Mouse (Mus musculus) large intestine, adult 2 months (tissue): Measurements from ENCODE around the gene Acbd4. TPM values are rescaled to one million over a fixed set of nuclear protein-coding genes. Genes with fewer than 3 reads are reported as not detected.

Experiments
- DNase-seq: peaks from one replicate; pipeline ENCODE4 v3.0.0-alpha.2; 2012; ENCODE audit warnings: low read depth, low spot score
- WGBS: fragments of 180-500 bp; shearing (Covaris S2); methylation state at CpG from one replicate; pipeline ENCODE4 v1.1.7; 2018; 5-methylcytosine and 5-hydroxymethylcytosine counted together
- polyA plus RNA-seq: library from polyadenylated mRNA; depleted of rRNA; stranded (reverse); fragments of >200 nt; gene quantifications from 2 replicates; pipeline ENCODE4 v1.2.3, GENCODE M21; 2012

Gene Acbd4
- polyA plus RNA-seq, 1 experiment, result 71.3 TPM

- WGBS, result 22% methylated on average over 43 of the region's 43 CpGs
These were observed 21.0 kb upstream of the Acbd4 start for GRCm38 (mm10) chr11:103080323-103081091.

DNA sequence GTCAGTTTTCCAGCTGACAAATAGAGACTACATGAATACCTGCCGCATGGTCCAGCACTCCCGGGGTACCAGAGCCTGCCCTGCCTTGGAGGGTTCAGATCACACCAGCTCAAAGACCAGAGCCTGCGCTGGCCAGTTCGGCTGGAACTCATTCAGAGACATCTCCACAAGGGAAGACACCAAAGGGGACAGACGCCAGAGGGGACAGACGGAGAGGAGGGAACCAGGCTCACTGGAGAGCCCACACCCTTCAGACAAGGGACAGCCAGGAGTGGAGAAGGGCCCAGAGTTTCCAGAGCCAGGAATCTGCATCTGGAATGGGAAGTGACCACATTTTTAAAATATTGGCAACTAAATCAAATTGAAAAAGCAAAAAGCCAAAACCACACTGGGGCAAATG, 19.9 kb upstream of the Acbd4 start:
- DNase-seq, result no peak
- WGBS, result 79% methylated on average over 6 of the region's 6 CpGs

More at GRCm38 (mm10) chr11:103080323-103081091, 21.0 kb upstream of the Acbd4 start:
- no peak for DNase-seq

DNA sequence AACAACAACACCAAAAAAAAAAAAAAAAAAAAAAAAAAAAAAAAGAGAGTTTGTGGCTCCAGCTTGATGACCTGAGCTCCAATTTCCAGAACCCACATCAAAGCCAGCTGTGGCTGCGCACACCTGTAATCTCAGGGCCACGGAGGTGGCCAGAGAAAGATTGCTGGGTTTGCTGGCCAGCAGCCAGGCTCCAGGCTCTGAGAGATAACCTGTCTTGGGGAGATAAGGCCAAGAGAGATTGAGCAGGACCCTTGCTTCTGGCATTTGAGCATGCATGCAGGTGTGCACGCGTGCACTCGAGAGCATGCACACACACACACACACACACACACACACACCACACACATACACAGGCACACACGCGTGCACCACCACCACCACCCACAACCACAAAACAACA, 8.2 kb upstream of the Acbd4 start:
- DNase-seq, result no peak
- 53% methylated on average over 7 of the region's 7 CpGs for WGBS

DNA sequence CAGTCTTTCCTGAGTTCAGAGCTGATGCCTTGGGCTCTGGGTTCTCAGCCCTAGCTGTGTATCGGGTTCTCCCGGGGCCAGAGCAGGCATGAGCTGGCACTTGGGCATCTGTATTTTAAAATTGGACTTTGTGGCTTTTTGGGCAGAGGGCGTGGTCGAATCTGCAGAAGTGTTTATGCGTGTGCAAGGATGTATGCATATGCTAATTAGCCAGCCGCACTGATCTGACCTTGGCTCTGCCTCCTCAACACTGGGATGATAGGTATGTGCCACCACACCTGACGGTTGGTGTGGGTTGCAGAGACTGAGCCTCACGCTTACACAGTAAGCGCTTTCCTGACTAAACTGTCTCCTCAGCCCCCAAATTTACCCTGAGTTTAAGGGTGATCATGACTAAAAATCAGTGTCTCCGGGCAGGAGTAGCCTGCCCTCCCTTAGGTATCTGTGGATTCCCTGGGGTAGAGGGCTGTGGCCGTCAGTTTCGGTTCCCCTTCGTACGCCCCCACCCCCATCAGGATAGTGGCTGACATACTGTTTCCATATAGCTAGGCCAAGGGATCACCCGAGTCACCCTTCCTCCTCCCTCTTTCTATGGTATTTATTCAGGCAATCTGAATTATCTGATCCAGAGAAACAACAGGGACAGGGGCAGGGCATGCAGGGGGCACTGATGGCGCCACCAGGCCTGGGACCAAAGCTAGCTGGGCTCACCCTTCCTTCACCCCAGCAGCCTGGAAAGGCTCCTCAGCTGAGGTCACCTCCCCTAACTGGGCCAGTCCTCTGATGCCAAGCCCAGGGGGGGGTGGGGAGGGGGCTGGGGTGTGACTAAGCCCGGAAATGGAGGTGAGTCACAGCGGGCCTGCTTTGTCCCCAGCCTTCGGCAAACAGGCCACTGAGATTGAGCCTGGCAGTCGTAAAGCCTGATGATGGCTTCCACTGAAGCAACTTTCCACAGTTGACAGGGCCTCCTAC, 7.3 kb upstream of the Acbd4 start:
- no peak for DNase-seq
- 29% methylated on average over 20 of the region's 20 CpGs for WGBS

GRCm38 (mm10) chr11:103095107-103095670, 6.3 kb upstream of the Acbd4 start:
- DNase-seq, result no peak
- 69% methylated on average over 9 of the region's 9 CpGs for WGBS

DNA sequence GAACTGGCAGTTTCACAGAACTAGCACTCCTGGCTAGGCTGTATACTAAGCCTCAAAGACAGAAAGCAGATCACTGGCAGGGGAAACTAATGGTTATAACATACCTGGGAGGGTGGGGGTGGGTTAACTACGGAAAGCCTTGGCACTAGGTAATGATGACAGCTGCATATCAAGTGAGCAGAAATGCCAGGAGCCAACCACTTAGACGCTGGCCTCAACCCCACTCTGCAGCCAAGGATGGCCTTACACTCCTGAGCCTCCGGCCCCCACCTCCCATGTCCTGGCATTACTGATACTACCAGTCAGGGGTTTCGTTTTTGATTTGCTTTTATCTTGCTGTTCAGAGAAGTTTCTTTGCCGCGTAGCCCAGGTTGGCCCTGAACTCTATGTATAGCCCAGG, 5.7 kb upstream of the Acbd4 start:
- 94% methylated on average over 6 of the region's 6 CpGs for WGBS
- no peak for DNase-seq

DNA sequence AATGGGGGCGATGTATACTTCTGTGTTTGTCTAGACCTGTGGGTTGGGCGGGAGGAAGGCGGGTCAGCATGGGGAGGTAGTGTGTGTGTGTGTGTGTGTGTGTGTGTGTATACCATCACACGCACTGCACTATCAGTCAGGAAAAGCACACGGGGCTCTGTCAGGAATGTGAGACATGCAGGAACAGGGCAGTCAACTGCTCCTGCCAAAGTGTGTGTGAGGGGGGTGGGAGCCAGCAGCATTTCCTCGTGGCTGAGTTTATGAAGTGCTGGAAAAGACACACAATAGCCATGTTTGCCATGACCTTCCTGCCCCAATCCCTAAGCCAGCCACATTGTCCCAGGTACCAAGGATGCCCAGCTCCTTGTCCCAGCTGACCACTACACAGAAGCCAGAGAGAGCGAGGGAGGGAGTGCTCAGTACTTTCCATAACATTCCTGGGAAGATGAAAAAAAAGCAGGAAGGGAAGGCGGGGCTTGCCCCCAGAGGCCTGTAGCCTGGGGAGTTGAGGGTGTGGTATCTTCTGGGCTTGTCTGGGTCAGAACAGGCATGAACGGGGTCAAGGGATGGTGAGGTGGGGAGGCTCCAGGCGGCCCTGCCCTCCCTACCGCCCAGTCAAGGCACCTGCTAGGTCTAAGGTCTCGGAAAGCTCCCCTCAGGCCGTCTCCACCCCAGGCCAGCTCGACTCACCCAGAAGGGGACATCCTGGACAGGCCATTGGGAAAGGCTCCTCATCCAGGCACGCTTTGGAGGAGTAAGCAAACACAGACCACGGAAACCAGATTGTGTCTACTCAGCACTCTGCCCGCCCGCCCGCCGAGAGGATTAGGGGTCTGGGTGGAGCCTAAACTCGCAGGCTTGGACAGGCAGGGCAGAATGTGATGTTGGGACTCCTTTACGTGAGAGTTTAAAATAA, 4.2 kb upstream of the Acbd4 start:
- WGBS, result 26% methylated on average over 22 of the region's 22 CpGs
- DNase-seq, result no peak

DNA sequence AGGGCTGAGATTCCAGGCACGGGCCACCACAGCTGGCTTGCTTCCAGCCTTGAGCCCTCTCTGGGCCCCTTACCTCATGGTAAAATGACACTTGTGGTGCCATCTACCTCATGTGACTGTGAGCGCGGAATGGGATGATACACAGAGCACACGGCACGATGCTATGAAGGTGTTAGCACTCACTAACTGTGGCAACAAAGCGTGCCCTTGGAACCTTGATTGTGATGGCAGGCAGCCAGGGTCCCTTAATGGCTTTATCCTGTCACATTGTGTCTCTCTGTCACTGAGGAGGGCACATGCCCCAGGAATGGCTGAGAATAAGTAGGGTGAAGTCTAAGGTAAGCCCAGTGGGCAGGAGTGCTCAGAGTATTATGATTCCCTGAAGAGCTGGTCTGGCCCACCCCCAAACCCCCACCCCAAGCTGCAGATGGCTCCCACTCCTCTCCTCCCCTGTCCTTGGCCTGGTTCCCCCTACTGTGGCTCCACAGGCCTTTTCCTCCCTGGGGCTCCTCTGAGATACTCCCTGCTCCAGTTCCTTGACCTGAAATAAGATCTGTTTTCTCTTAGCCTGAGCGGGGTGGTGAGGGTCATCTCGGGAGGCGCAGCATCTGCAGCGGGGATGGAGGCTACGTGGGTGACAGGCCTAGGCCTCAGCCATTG, 2.8 kb upstream of the Acbd4 start:
- DNase-seq, result no peak
- 66% methylated on average over 11 of the region's 11 CpGs for WGBS

DNA sequence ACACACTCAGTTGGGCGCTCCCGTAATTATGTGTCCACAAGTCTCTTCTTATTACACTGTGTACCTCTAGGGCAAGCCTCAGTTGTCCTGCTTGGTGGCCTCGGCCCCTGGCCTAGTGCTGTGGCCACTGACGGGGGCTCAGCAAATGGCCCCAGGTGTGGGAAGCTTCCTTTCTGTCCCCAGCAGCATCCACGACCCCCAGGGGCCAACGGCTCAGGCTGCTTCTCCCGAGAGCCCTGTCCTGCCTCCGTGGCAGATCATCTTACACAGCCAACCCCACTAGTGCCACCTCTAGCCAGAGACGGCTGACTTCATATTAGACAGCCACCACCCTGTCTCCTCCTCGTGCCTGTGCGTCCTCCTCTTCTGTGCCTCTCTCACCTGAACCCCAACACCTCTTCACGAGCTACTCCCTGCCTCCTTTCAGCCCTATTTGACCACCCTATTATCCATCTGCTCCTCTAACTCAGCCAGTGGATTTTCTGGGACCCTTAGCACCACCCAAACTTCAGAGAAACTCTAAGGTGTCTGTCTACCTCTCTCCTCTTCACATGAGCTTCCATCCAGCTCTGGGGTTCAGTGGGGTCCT, 2.0 kb upstream of the Acbd4 start:
- 82% methylated on average over 12 of the region's 12 CpGs for WGBS
- no peak for DNase-seq

DNA sequence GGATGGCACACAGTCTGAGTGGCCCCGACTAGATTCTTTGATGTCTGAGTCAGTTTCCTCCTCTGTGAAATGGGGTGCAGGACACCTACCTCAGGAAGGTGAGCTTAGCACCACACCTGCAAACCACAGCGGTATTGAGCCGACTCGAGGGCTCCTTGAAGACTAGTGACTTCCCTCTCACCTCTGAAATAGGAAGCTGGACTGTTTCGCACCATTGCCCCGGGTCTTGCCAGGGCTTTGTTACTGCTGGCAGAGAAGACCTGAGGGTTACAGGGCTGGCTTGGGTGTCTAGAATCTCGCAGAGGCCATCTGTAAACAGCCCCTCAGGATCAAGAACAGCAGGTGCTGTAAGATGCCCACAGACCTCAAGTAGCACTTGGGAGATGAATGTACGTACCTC, 1.1 kb upstream of the Acbd4 start:
- DNase-seq, result no peak
- 62% methylated on average over 8 of the region's 8 CpGs for WGBS

- 2% methylated on average over 30 of the region's 30 CpGs for WGBS
These were observed 502 bp downstream of the Acbd4 start for GRCm38 (mm10) chr11:103101866-103102501.

GRCm38 (mm10) chr11:103102725-103103349, 1.4 kb downstream of the Acbd4 start:
- DNase-seq, result no peak
- under 1% methylated on average over 35 of the region's 35 CpGs for WGBS

More at GRCm38 (mm10) chr11:103101866-103102501, 502 bp downstream of the Acbd4 start:
- no peak for DNase-seq

- no peak for DNase-seq
- WGBS, result 58% methylated on average over 8 of the region's 8 CpGs
These were observed 2.1 kb downstream of the Acbd4 start for GRCm38 (mm10) chr11:103103621-103104020.

DNA sequence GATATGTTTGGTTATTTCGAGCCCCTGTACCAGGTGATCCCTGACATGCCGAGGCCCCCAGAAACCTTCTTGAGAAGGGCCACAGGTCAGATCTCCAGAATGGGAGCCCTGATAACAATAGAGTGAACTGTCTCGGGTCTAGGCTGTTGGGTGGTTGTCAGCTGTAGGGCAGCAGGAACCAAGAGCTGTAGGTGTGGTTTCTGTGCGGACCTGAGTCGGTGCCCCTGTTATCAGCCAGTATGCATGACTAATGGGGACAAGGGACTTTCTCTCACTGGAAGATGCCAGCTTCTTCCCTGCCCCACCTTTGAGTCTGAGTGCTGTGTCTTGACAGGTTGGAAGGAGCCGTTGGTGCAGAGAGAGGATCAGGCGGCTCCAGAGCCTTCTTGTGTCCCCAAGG, 3.0 kb downstream of the Acbd4 start:
- no peak for DNase-seq
- 77% methylated on average over 7 of the region's 7 CpGs for WGBS

- DNase-seq, result no peak
- 49% methylated on average over 14 of the region's 14 CpGs for WGBS
These were observed 3.8 kb downstream of the Acbd4 start for GRCm38 (mm10) chr11:103105180-103105725.

DNA sequence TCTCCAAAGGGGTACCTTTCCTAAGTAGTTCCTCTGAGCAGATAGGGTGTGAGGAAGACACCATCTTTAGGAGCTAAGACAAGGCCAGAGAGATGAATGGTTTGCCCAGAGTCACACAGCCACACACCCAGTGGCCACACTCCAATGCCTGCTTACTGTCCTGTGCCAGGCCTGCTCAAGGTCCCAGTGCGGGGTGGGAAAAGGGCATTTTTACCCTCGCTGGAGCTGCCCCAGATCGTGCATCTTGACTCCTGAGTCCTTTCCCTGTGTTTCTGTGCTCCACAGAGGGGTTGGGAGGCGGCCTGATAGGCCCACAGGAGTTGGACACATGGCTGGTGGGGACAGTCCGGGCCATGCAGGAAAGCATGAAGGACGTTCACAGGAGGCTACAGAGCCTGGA, 4.3 kb downstream of the Acbd4 start:
- 91% methylated on average over 6 of the region's 6 CpGs for WGBS
- no peak for DNase-seq

DNA sequence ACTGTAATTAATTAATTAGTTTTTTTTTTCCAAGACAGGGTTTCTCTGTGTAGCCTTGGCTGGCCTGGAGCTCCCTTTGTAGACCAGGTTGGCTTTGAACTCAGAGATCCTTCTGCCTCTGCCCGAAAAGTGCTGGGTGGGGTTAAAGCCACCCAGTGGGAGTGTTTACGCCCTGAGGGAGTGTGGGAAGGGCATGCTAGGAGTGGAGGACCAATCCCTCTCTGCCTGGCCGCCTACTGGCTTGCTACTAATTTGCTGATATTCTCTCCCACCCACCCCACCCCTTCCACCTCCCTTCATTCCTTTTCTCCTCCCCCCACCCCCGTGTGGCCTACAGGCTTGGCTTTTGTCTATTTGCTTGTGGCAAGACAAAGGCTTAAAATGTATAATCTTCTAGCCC, 4.9 kb downstream of the Acbd4 start:
- DNase-seq, result no peak
- 77% methylated on average over 4 of the region's 4 CpGs for WGBS
